Mouse (Mus musculus) ovary, adult 18-20 months (tissue): ENCODE data around the gene Gpc4.

ENCODE experiments used
- DNase-seq: peaks from one replicate; pipeline ENCODE4 v3.0.0; 2022; ENCODE audit warnings: low spot score, mixed read lengths

The Gpc4 gene

GRCm38 (mm10) chrX:52145563-52145962 lies 19.5 kb downstream of the Gpc4 start:
- no peak for DNase-seq

GRCm38 (mm10) chrX:52144491-52144890 lies 20.6 kb downstream of the Gpc4 start:
- DNase-seq = no peak

- no peak for DNase-seq
Observed at GRCm38 (mm10) chrX:52140316-52140715, 24.7 kb downstream of the Gpc4 start.

- DNase-seq = no peak
Observed at GRCm38 (mm10) chrX:52138461-52139075, 26.5 kb downstream of the Gpc4 start.

- no peak for DNase-seq
Observed at GRCm38 (mm10) chrX:52138033-52138432, 27.0 kb downstream of the Gpc4 start.

GRCm38 (mm10) chrX:52136525-52136924 lies 28.5 kb downstream of the Gpc4 start:
- no peak for DNase-seq

- no peak for DNase-seq
Observed at GRCm38 (mm10) chrX:52129604-52130003, 35.4 kb downstream of the Gpc4 start.

GRCm38 (mm10) chrX:52128794-52129193 lies 36.3 kb downstream of the Gpc4 start:
- no peak for DNase-seq

GRCm38 (mm10) chrX:52113651-52114050 lies 51.4 kb downstream of the Gpc4 start:
- DNase-seq = no peak

- no peak for DNase-seq
Observed at GRCm38 (mm10) chrX:52109663-52110062, 55.4 kb downstream of the Gpc4 start.

GRCm38 (mm10) chrX:52108966-52109365 lies 56.1 kb downstream of the Gpc4 start:
- no peak for DNase-seq

- no peak for DNase-seq
Observed at GRCm38 (mm10) chrX:52103771-52104170, 61.3 kb downstream of the Gpc4 start.

GRCm38 (mm10) chrX:52101940-52102339 lies 63.1 kb downstream of the Gpc4 start:
- no peak for DNase-seq

- no peak for DNase-seq
Observed at GRCm38 (mm10) chrX:52101445-52101844, 63.6 kb downstream of the Gpc4 start.

- DNase-seq = no peak
Observed at GRCm38 (mm10) chrX:52087726-52088348, 77.2 kb downstream of the Gpc4 start.

GRCm38 (mm10) chrX:52086885-52087573 lies 78.0 kb downstream of the Gpc4 start:
- DNase-seq = no peak

- no peak for DNase-seq
Observed at GRCm38 (mm10) chrX:52083557-52083956, 81.5 kb downstream of the Gpc4 start.

GRCm38 (mm10) chrX:52072410-52072809 lies 92.6 kb downstream of the Gpc4 start:
- DNase-seq = no peak

- no peak for DNase-seq
Observed at GRCm38 (mm10) chrX:52053416-52053815, 111.6 kb downstream of the Gpc4 start.

GRCm38 (mm10) chrX:52052011-52052410 lies 113.0 kb downstream of the Gpc4 start:
- DNase-seq = no peak

- no peak for DNase-seq
Observed at GRCm38 (mm10) chrX:52050941-52051340, 114.1 kb downstream of the Gpc4 start.

GRCm38 (mm10) chrX:52039875-52040274 lies 125.2 kb downstream of the Gpc4 start:
- no peak for DNase-seq

GRCm38 (mm10) chrX:52030146-52030545 lies 134.9 kb downstream of the Gpc4 start:
- no peak for DNase-seq
